In the genomic region with DNA sequence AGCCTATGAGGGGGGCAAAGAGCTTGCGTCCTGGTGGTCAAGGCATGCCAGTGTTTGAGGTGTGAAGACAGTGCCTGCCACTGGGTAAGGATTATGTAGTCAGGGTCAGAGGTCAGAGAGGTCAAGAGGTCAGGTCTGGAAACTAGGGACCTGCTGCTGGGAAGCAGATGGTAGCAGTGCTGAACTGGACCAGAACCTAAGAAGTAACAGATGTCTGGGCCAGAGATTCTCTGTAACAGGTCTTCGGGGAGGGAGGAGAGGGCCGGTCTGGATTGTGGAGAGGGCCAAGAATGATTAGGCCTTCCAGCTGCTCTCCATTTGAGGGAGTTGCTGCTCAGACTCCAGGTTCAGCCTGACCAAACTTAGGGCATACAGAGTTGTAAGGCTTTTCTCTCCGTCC, we compare ENCODE assay signal across 13 mouse cellular contexts.
"Had no signal": no experiment of that assay in that cellular context is flagged by ENCODE, and none has a peak within 500 bp of the region (broad histone marks: within the 10 kb centered on the region; RNA-seq: fewer than 3 reads in every experiment).

No protein-coding gene starts in this region.

- H3K4me3 ChIP-seq: kidney, embryonic 15.5 days; left cerebral cortex, adult 2 months; limb, embryonic 10.5 days; liver, embryonic 15.5 days; midbrain, embryonic 13.5 days had no signal

- H3K4me1 ChIP-seq: kidney, embryonic 15.5 days; liver, embryonic 15.5 days had no signal

- H3K4me2 ChIP-seq: kidney, embryonic 15.5 days; liver, embryonic 11.5 days; liver, embryonic 15.5 days; midbrain, embryonic 13.5 days had no signal

- H3K9ac ChIP-seq: kidney, embryonic 15.5 days; liver, embryonic 15.5 days; midbrain, embryonic 13.5 days had no signal

- DNase-seq: kidney, postnatal 14 days; lung, adult 2 months; lung, postnatal 36 days; right cerebral cortex, adult 18-20 months; right cerebral cortex, postnatal 25 days; thymus, postnatal 36 days had no signal

- H3K27me3 ChIP-seq: kidney, embryonic 15.5 days; liver, embryonic 15.5 days; midbrain, embryonic 13.5 days had no signal

- ATAC-seq: lung, postnatal 0 days; midbrain, embryonic 13.5 days had no signal

- H3K36me3 ChIP-seq: kidney, embryonic 15.5 days; limb, embryonic 10.5 days; liver, embryonic 15.5 days; midbrain, embryonic 13.5 days had no signal

- H3K9me3 ChIP-seq: kidney, embryonic 15.5 days; limb, embryonic 10.5 days; liver, embryonic 15.5 days; midbrain, embryonic 13.5 days had no signal

- H3K27ac ChIP-seq: kidney, embryonic 15.5 days; left cerebral cortex, adult 2 months; limb, embryonic 10.5 days; liver, embryonic 15.5 days; midbrain, embryonic 13.5 days had no signal
